Mouse (Mus musculus): ENCODE results near the gene Pogk.
A peak's percentile ranks its signal among the peaks of the same experiment; 100 is the strongest.

Pogk gene

DNA sequence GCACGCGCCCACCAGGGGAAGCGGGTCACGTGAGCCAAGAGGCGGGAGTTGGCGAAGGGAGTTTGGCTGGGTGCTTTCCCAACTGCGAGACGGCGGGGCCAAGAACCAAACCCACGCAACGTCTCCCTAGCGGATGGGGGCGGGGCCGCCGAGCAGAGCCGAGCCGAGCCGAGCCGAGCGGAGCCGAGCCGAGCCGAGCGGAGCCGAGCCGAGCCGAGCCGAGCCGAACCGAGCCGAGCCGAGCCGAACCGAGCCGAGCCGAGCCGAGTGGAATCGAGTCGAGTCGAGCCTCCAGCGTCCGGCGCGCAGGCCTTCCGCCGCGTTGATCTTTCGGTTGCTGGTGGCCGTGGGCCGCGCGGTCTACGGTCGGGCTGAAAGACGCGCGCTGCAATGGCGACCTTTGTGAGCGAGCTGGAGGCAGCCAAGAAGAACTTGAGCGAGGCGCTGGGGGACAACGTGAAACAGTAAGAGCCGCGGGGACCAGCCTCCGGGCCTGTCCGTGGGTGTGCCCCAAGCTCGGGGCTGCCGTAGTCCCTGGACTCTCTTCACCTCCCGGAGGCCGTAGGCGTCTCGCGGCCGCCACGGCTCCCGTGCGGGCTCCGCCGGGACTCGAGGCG, 30.5 kb downstream of the Pogk start, which contains the start of gene Tada1:
TSS of gene Tada1 (plus strand) at position 85 of the 617 bp plus-strand sequence.
- peak; percentile 97 for DNase-seq

DNA sequence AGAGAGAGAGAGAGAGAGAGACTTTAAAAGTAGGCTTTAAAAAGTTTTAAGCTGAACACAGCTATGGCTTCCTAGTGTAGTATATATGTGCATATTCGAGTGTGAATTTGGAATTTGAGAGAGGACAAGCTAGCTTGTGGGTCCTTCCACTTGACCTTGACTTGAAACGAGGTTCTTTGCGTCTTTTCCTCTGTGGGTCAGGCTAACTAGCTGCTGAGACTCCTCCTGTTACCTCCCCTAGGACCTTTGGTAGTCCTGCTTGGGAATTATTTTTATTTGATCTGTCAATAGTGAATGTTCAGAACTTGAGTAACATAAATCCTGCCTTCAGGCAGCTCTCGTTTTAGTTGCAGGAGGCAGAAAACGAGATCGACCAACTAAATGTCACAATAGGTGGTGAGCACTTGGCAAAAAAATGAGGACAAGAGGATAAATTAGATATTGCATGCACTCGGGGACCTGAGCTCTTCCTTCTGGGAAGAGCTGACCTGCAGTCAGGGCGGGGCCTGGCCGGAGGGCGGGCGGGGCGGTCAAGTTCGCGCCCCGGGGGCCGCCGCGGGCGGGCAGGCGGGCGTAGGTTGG, 31.1 kb downstream of the Pogk start:
- DNase-seq: no peak

DNA sequence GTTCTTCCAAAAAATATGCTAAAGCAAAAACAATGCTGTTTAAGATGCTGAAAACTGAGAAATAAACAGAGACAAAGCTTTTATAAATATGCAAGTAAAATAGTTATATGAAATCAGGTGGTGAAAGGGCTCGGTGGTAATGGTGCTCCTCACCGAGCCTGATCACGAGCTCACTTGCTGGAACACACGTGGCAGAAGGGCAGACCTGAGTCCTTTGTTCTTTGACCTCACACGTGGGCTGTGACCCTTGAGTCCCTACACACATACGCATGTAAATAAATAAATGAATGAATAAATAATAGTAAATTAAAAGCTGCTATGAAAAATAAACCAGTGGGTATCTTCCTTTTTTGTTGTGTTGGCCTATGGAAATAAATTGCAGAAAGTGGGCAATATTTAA, 32.5 kb downstream of the Pogk start:
- no peak for DNase-seq

DNA sequence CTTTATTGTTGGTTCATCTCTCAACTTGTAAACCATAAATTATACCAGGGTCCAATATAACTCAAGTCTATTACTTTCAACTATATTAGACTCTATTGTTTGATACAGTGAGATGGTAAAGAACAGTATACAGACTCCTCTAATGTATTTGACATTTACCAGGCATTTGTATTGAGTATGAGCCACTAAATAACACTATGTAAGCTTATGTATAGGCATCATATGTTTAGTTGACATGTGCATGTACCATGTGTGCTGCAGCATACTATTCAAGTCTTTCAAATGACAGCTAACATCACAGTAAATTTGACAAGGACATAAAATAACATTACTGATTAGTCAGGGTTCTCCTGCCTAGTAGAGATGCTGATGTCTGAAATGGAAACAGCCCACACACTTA, 46.5 kb downstream of the Pogk start:
- no peak for DNase-seq

DNA sequence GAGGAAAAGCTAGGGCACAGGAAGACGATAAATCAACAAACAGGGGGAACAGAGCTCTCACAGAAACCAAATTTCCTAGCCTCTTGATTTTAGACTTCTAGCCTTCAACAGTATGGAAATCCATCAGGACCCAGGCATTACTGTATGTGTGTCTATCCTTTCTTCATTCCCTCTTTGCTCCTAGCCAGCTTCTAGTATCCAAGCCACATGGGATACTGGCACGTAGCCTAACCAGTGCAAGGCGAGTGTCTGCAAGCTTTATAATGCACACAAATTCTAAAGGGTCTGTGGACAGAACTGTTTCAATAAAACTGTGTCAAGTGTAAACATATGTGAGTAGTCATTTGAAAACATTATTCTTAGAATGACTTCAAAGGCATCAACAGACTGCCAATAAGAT, 47.0 kb downstream of the Pogk start:
- DNase-seq: no peak

DNA sequence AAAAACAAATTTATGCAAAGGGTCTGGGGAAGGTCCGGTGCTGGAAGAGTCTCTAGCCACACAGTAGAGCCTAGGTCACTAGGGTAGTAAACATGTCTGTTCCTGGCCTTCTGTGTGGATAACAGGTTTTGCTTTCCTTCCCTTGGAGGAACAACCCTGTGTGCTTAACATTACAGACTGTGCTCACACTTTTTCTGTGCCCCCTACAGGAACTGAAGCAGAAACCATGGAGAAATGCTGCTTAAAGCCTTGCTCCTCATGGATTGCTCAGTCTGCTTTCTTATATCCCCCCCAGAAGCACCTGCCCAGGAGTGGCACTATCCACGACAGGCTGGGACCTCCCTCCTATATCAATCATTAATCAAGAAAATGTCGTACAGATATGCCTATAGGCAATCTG, 47.8 kb downstream of the Pogk start:
- no peak for DNase-seq

DNA sequence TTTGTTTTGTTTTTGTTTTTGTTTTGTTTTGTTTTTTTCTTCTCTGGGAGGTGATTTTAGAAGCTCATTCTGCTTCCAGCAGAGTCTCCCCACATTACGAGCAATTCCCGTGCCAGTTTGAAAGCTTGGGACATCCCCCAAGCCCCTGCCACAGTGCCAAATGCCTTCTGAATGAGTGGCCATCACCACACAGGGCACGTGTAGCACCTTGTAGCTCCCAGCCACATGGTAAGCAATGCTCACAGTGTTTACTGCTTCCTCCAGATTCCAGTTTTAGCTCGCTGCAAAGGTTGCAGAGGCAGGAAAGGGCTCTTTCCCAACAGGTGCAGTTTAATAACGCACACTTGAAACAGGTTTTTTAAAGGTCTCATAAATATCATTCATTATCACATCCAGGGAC, 48.8 kb downstream of the Pogk start:
- peak; percentile 48 to 55 for DNase-seq

DNA sequence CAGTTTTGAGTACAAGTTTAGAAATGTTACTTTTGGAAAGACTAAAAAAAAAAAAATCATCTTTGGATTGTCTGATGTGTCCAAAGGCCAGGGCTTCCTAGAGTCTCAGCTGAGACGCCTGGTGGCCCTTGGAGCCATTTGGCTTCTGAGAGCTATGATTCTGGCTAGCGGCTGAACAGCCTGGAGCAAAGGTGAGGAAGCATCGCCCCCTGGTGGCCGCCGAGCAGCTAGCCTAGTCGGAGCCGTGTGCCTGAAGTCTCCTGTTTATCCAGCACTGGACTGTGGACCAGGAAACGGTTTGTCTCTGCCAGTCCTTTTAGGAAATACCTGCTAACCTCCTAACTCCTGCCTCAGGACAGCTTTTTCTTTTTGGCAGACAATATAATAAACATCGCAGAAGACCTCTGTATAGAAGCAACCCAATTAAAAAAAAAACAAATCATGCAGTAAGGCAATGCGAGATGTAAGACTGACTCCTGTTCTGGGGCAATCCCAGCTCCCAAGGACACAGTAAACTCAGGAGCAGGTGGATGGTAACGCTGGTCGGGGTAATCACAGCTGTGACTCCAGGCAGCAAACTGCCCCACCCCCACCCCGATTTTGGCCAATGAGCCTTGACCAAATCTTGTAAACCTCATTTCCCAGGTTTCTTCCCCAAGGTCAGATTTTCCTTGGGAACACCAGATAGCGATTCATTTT, 49.4 kb downstream of the Pogk start:
- DNase-seq: peak; percentile 98 to 99

DNA sequence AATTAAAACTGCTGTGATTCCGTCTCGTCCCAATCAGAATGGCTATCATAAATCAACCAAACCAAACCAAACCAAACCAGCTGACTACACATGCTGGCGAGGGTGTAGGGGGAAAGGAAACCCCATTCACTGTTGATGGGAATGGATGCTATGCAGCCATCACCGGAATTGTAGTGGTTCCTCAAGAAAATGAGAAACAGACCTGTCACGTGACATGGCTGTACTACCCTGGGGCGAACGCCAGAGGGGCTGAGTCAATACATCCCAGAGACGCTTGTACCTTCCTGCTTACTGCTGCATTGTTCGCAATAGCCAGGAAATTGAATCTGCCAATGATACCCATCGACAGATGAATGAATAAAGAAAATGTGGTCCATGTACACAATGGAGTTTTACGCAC, 59.9 kb downstream of the Pogk start:
- no peak for DNase-seq

DNA sequence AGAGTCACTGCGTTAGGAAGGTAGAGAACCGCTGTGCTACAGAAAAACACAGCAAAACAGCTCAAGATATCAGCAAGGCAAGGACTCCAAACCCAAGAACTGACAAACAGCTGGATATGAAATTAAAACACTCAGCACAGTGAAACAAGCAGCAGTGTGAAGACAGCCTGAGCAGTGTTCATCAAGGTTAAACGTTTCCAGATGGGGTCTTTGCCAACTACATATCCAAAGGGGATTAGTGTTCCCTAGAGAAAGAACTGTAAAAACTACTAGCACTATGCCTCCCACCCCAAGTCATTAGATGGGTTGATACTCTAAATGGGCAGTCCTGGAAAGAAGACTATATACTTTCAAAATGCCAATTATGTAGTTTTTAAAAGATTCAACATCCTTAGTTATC, 60.3 kb downstream of the Pogk start:
- no peak for DNase-seq

DNA sequence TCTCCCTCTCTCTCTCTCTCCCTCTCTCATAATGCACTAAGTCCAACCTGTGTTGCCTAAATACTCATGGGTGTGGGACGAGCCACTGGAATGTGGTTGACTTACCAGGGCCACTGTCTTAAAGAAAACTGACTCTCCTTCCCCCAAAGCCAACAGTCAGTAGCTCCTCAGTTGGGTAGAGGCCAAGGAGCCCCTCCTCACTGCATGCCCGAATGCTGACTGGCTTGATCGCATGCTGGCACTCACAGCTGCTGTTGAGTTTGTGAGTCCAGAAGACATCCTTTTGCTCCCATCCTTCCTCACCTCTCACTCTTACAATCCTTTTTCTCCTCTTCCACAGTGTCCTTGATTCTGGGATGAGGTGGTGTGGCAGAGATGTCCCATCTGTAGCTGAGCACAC, 62.8 kb downstream of the Pogk start:
- DNase-seq: peak; percentile 76 to 82

DNA sequence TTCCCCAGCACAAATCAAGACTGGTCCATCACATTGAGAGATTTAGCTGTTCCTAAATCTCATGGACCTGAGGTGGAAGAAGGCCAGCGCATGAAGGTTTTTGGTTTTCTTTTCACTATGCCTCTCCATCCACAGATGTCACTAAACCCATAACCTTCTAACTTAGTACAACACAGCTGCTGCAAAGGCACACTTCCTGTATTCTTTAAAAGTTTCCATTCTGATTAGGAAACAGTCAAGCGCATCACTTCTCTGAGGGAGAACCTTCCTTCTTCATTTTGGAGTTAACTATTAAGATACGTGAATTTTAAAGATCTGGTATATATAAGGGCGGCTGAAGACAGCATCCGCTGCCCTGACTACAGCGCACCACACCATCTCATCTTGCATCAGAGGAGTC, 64.1 kb downstream of the Pogk start:
- no peak for DNase-seq

DNA sequence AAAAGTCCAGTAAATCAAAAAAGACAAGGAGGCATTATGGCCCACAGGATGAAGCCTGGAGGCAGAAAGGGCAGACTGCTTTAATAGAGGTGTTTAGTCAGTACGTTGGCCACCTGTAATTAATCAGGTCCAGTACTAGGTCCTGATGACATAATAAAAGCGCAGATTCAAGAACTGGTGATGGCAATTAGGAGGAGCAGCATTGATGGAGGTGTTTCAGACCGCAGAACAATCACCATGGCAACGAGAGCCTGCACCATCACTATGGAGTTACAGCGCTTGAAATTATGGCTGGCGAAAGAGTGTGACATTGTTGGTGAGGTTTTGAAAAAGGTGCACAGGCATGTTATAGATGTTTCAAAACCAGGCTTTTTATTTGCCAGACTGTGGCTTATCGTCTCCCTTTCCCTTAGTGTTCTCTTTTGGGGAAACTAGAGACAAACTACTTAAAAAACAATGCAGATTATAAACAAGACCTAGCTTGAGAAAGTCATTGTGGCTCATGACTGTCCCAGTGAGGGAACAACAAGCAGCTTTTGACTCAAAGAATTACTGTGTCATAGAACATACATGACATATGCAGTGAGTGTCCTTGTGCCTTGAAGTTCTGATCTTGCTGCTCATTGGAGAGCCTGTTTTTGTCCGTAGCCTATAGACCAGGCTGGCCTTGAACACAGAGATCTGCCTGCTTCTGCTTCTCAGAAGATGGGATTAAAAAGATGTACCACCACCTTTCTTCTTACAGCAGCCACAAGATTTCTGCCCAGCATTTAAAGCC, 65.2 kb downstream of the Pogk start:
- peak; percentile 24 to 34 for DNase-seq

DNA sequence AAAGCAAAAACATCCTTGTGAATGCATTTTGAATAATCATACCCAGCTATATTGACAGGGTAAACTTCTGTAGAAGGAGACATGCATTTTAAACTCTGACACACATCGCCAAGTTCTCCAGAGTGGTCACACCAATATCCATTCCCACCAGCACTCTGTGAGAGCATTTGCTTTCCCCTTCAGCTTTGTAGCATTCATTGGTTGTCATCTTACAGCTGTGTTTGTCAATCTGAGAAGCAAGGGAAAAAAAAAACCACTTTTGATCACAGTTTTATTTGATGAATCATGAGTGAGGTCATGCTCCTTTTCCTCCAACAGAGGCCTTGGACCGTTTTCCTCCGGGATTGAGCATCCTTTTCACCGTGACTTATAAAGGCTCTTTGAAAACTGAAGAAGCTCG, 66.1 kb downstream of the Pogk start:
- DNase-seq: no peak

DNA sequence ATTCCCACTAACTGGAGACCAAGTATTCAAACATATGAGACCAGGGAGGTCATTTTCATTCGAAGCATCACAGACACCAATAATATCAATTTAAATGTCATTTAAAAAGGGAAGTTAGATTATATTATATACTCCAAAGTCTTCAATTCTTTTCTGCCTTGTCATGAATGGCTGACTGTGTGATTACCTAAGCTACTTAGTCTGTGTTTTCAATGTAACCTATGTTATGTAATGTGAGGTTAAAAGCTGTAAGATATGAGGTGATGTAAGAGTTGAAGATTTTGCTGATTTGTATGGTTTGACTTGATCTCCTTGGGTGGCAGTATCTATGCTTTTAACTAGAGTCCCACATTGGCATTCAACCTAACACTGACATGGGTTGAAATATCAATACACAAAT, 67.1 kb downstream of the Pogk start:
- DNase-seq: no peak

DNA sequence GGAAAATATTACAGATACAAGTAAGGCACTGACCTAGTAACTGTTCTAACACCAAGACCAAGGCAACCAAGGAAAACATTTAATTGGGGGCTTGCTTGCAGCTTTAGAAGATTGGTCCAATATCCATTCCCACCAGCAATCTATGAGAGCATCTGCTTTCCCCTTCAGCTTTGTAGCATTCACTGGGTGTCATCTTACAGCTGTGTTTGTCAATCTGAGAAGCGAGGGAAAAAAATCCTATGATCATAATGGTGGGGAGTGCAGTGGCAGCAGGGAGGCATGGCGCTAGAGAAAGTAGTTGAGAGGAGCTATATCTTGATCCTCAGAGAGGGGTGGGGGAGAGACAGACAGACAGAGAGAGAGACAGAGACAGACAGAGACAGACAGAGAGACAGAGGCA, 67.6 kb downstream of the Pogk start:
- no peak for DNase-seq

DNA sequence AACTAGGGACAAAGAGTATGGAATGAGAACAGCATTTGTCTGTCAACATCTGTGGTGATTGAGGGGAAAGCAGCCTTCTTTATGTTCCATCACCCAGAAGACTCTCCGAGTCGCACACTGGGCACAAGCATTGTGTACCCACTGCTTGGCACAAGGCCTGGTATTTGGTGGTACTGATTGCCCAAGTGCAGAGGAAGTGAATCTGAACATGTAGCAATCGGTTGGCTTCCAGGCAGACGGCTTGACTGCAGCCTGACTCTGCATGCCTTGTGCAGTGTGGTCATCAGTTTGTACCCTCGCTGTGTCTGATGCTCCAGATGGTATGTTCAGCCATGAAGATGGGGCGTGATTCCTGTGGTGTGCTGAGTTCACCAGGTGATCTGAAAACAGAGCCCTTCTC, 70.6 kb downstream of the Pogk start:
- DNase-seq: peak; percentile 20 to 31
